Mouse (Mus musculus): ENCODE measurements around the gene Bcl7b.

Gene Bcl7b

GRCm38 (mm10) chr5:135169479-135169878, 1.4 kb downstream of the Bcl7b start:
- DNase-seq (ENCODE audit: low read depth, low spot score): no peak

- no peak for DNase-seq (ENCODE audit: low read depth, low spot score)
These were observed 3.7 kb downstream of the Bcl7b start for GRCm38 (mm10) chr5:135171688-135172220.

- no peak for DNase-seq (ENCODE audit: low read depth, low spot score)
These were observed 4.9 kb downstream of the Bcl7b start for GRCm38 (mm10) chr5:135172986-135173385.

GRCm38 (mm10) chr5:135175086-135175485, 7.0 kb downstream of the Bcl7b start:
- no peak for DNase-seq (ENCODE audit: low read depth, low spot score)

- DNase-seq (ENCODE audit: low read depth, low spot score): no peak
These were observed 10.4 kb downstream of the Bcl7b start for GRCm38 (mm10) chr5:135178523-135178922.

GRCm38 (mm10) chr5:135178996-135179395, 10.9 kb downstream of the Bcl7b start:
- no peak for DNase-seq (ENCODE audit: low read depth, low spot score)

- DNase-seq (ENCODE audit: low read depth, low spot score): no peak
These were observed 11.5 kb downstream of the Bcl7b start for GRCm38 (mm10) chr5:135179616-135180015.

GRCm38 (mm10) chr5:135180796-135181195, 12.7 kb downstream of the Bcl7b start:
- no peak for DNase-seq (ENCODE audit: low read depth, low spot score)

- no peak for DNase-seq (ENCODE audit: low read depth, low spot score)
These were observed 13.7 kb downstream of the Bcl7b start for GRCm38 (mm10) chr5:135181776-135182175.

- DNase-seq (ENCODE audit: low read depth, low spot score): no peak
These were observed 15.2 kb downstream of the Bcl7b start for GRCm38 (mm10) chr5:135183131-135183861.

GRCm38 (mm10) chr5:135185016-135185415, 16.9 kb downstream of the Bcl7b start:
- no peak for DNase-seq (ENCODE audit: low read depth, low spot score)

- no peak for DNase-seq (ENCODE audit: low read depth, low spot score)
These were observed 17.5 kb downstream of the Bcl7b start for GRCm38 (mm10) chr5:135185596-135185995.

GRCm38 (mm10) chr5:135186231-135186620, 18.1 kb downstream of the Bcl7b start:
- DNase-seq (ENCODE audit: low read depth, low spot score): no peak

GRCm38 (mm10) chr5:135186621-135187348, 18.7 kb downstream of the Bcl7b start, which contains the start of gene Baz1b:
Baz1b (plus strand) TSS chr5:135187264.
- DNase-seq (ENCODE audit: low read depth, low spot score): peak; percentile 92

GRCm38 (mm10) chr5:135187349-135188213, 19.5 kb downstream of the Bcl7b start:
- no peak for DNase-seq (ENCODE audit: low read depth, low spot score)

GRCm38 (mm10) chr5:135188214-135188554, 20.1 kb downstream of the Bcl7b start:
- no peak for DNase-seq (ENCODE audit: low read depth, low spot score)

GRCm38 (mm10) chr5:135189281-135190022, 21.4 kb downstream of the Bcl7b start:
- DNase-seq (ENCODE audit: low read depth, low spot score): no peak

- no peak for DNase-seq (ENCODE audit: low read depth, low spot score)
These were observed 23.5 kb downstream of the Bcl7b start for GRCm38 (mm10) chr5:135191620-135192019.

- no peak for DNase-seq (ENCODE audit: low read depth, low spot score)
These were observed 24.3 kb downstream of the Bcl7b start for GRCm38 (mm10) chr5:135192431-135192830.

GRCm38 (mm10) chr5:135196367-135196766, 28.3 kb downstream of the Bcl7b start:
- DNase-seq (ENCODE audit: low read depth, low spot score): no peak

- DNase-seq (ENCODE audit: low read depth, low spot score): no peak
These were observed 34.7 kb downstream of the Bcl7b start for GRCm38 (mm10) chr5:135202763-135203162.
